Mouse (Mus musculus): ENCODE data around the gene Ldlrad2.
A peak's percentile ranks its signal among the peaks of the same experiment; 100 is the strongest.

GRCm38 (mm10) chr4:137546003-137546525 lies 28.3 kb downstream of the Ldlrad2 start:
- TF ChIP-seq CTCF (IDR thresholded peaks at IDR 0.05; ENCODE audit: low read depth) (peak; percentile 48), EP300 (IDR thresholded peaks at IDR 0.05; ENCODE audit: low read depth) (no peak)

Data from heart, postnatal 0 days (tissue).